Mouse (Mus musculus): Measurements from ENCODE around the gene Acp7. TPM values are rescaled to one million over a fixed set of nuclear protein-coding genes. Genes with fewer than 3 reads are reported as not detected.
A peak's percentile ranks its signal among the peaks of the same experiment; 100 is the strongest.
"Not testable (repeated sequence)": the region's sequence is repeated elsewhere in the genome, so short reads cannot be mapped to it uniquely, and the experiment has no call there.

Gene Acp7
- total and polyA plus RNA-seq, 3 experiments = not detected

DNA sequence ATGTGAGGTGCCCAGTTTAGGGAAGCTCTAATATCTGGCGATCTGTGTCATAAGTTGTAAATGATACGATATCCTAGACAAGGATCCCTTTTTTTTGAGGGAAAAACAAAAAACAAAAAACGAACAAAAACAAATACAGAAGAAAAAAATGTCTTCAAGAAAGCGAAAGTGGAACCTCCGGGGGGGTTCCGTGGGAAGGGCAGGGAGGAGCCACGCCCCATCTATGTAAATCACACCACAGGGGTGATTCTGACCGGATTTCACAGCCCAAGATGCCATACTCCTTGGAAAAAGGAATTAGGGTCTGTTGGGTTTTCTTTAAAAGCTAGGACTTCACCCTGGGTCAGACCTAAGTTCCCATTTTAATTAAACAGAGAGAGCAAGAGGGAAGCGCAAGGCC lies 43.9 kb upstream of the Acp7 start (continued):
- TF ChIP-seq HCFC1 (IDR thresholded peaks at IDR 0.05; ENCODE audit: low read depth, low read length) = peak; percentile 53; the same call in 1 of the 2 replicates

DNA sequence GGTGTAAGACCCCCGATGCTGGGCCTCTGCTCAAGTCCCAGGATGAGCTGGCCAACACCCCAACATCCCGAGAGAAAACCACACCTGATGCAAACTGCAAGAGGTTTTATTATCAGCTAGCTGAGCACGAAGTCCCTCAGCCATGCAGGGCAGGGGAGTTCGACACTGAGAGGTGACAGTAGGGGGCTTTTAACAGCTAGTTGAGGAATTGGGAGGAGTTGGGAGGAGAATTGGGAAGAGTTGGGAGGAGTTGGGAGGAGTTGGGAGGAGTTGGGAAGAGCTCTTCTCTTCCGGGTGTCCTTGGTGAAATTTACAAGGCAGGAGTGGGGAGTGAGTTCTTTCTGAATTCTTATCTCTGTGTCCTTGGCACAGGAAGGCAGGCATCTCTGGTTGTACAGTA lies 41.7 kb upstream of the Acp7 start:
- not testable (repeated sequence) for H3K4me1 ChIP-seq (ENCODE audit: control insufficient read depth in 1 of 2, insufficient read depth in 2 of 2, low read length in 2 of 2); H3K27me3 ChIP-seq (ENCODE audit: control insufficient read depth in 1 of 2, insufficient read depth in 2 of 2, low read length in 2 of 2); H3K27ac ChIP-seq (ENCODE audit: control insufficient read depth, low read depth, low read length); H3K4me3 ChIP-seq (ENCODE audit: control insufficient read depth in 1 of 2, insufficient read depth in 1 of 2, low read depth in 2 of 2, low read length in 2 of 2); H3K79me2 ChIP-seq (ENCODE audit: control insufficient read depth, insufficient read depth, low read length, poor library complexity); DNase-seq (ENCODE audit: low read depth, low spot score); H3K36me3 ChIP-seq (ENCODE audit: control insufficient read depth in 1 of 2, insufficient read depth in 2 of 2, low read length in 2 of 2); H3K9ac ChIP-seq (ENCODE audit: control insufficient read depth, low read depth, low read length, poor library complexity, severe bottlenecking); H3K9me3 ChIP-seq (replicated peaks; ENCODE audit: insufficient read depth, low read length)

DNA sequence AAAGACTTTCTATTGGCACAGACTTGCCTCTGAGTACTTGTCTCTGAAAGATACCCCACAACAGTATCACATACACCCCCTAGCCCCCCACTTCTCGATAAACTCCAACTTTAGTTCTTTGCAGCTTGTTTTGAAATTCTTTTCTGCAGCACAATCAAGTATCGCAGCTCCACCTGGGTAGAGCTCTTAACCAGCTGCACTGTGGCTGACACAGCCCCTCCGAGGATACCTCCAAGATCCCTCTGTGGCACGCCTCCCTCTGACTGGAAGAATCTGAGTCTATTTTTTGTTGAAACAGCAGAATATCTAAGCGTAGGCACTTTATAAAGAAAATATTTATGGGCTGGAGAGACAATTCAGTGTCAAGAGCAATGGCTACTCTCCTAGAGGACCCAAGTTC lies 41.1 kb upstream of the Acp7 start:
- Histone ChIP-seq H3K36me3 (ENCODE audit: control insufficient read depth in 1 of 2, insufficient read depth in 2 of 2, low read length in 2 of 2) (peaks cover 0 to 2% of the 10 kb centered on the region in 2 experiments; a peak in 1 of 4 replicates), H3K27me3 (ENCODE audit: control insufficient read depth in 1 of 2, insufficient read depth in 2 of 2, low read length in 2 of 2) (no peaks in the 10 kb centered on the region), H3K9ac (ENCODE audit: control insufficient read depth, low read depth, low read length, poor library complexity, severe bottlenecking) (no peak overlapping the region), H3K4me1 (ENCODE audit: control insufficient read depth in 1 of 2, insufficient read depth in 2 of 2, low read length in 2 of 2) (peaks cover 0 to 9% of the 10 kb centered on the region in 2 experiments; a peak in 3 of 4 replicates), H3K27ac (ENCODE audit: control insufficient read depth, low read depth, low read length) (no peak overlapping the region), H3K4me3 (ENCODE audit: control insufficient read depth in 1 of 2, insufficient read depth in 1 of 2, low read depth in 2 of 2, low read length in 2 of 2) (no peak overlapping the region), H3K9me3 (replicated peaks; ENCODE audit: insufficient read depth, low read length) (no peaks in the 10 kb centered on the region), H3K79me2 (ENCODE audit: control insufficient read depth, insufficient read depth, low read length, poor library complexity) (no peaks in the 10 kb centered on the region)
- DNase-seq (ENCODE audit: low read depth, low spot score) = no peak
- no peak for TF ChIP-seq SIN3A (IDR thresholded peaks at IDR 0.05; ENCODE audit: low read length)
- TF ChIP-seq POLR2AphosphoS5 (IDR thresholded peaks at IDR 0.05; ENCODE audit: borderline replicate concordance, low read depth, low read length) = no peak
- no peak for TF ChIP-seq UBTF (IDR thresholded peaks at IDR 0.05; ENCODE audit: borderline replicate concordance, insufficient read depth, low read depth, low read length)
- TF ChIP-seq MYB (IDR thresholded peaks at IDR 0.05; ENCODE audit: low read depth, low read length) = no peak
- no peak for TF ChIP-seq BHLHE40 (IDR thresholded peaks at IDR 0.05; ENCODE audit: borderline replicate concordance, low read depth, low read length)
- no peak for TF ChIP-seq MAX (IDR thresholded peaks at IDR 0.05; ENCODE audit: low read length)
- no peak for TF ChIP-seq SMC3 (IDR thresholded peaks at IDR 0.05; ENCODE audit: low read depth, low read length)
- no peak for TF ChIP-seq NELFE (IDR thresholded peaks at IDR 0.05; ENCODE audit: low read depth, low read length)
- TF ChIP-seq MEF2A (IDR thresholded peaks at IDR 0.05; ENCODE audit: extremely low read depth, insufficient replicate concordance, low read depth, low read length, poor library complexity, severe bottlenecking) = no peak
- TF ChIP-seq NRF1 (IDR thresholded peaks at IDR 0.05; ENCODE audit: insufficient read depth, low read depth, low read length, poor library complexity, severe bottlenecking) = no peak

GRCm38 (mm10) chr7:28671172-28671571 lies 40.0 kb upstream of the Acp7 start:
- peak; percentile 72 for DNase-seq (ENCODE audit: low read depth, low spot score)
- no peak overlapping the region for H3K27ac ChIP-seq (ENCODE audit: control insufficient read depth, low read depth, low read length)

More at GRCm38 (mm10) chr7:28671172-28671571, 40.0 kb upstream of the Acp7 start:
- H3K4me3 ChIP-seq (ENCODE audit: control insufficient read depth in 1 of 2, insufficient read depth in 1 of 2, low read depth in 2 of 2, low read length in 2 of 2) = no peak overlapping the region
- peak overlapping the region; percentile 11; the same call in 1 of the 2 replicates for H3K9ac ChIP-seq (ENCODE audit: control insufficient read depth, low read depth, low read length, poor library complexity, severe bottlenecking)
- TF ChIP-seq JUND (IDR thresholded peaks at IDR 0.05; ENCODE audit: low read depth, low read length) = no peak
- no peak for TF ChIP-seq BHLHE40 (IDR thresholded peaks at IDR 0.05; ENCODE audit: borderline replicate concordance, low read depth, low read length)
- no peak for TF ChIP-seq CTCF (IDR thresholded peaks at IDR 0.05 in 2 of 3, conservative IDR thresholded peaks at IDR 0.05 in 1 of 3; ENCODE audit: control insufficient read depth in 1 of 3, insufficient read depth in 1 of 3, low read depth in 2 of 3, low read length in 3 of 3, poor library complexity in 1 of 3, severe bottlenecking in 1 of 3)
- TF ChIP-seq GATA1 (IDR thresholded peaks at IDR 0.05; ENCODE audit: low read depth, low read length) = no peak
- no peak for TF ChIP-seq ZNF384 (IDR thresholded peaks at IDR 0.05; ENCODE audit: low read depth, low read length)
- 0 out of 4 replicates have a peak, but pooled peaks of 1 of the 2 experiments have one; percentile 28 for TF ChIP-seq POLR2A (IDR thresholded peaks at IDR 0.05; ENCODE audit: control insufficient read depth in 1 of 2, insufficient read depth in 1 of 2, low read depth in 1 of 2, low read length in 2 of 2, poor library complexity in 1 of 2)
- TF ChIP-seq ZKSCAN1 (IDR thresholded peaks at IDR 0.05; ENCODE audit: low read depth, low read length) = no peak
- peak; percentile 24; the same call in 1 of the 2 replicates for TF ChIP-seq ELF1 (IDR thresholded peaks at IDR 0.05; ENCODE audit: low read depth, low read length)
- TF ChIP-seq ETS1 (IDR thresholded peaks at IDR 0.05; ENCODE audit: low read depth, low read length) = 0 out of 2 replicates have a peak, but pooled peaks have one; percentile 39
- peaks cover 0 to 3% of the 10 kb centered on the region in 2 experiments; a peak in 2 of 4 replicates for H3K4me1 ChIP-seq (ENCODE audit: control insufficient read depth in 1 of 2, insufficient read depth in 2 of 2, low read length in 2 of 2)
- peaks cover 0 to 2% of the 10 kb centered on the region in 2 experiments; a peak in 1 of 4 replicates for H3K36me3 ChIP-seq (ENCODE audit: control insufficient read depth in 1 of 2, insufficient read depth in 2 of 2, low read length in 2 of 2)
- H3K79me2 ChIP-seq (ENCODE audit: control insufficient read depth, insufficient read depth, low read length, poor library complexity) = no peaks in the 10 kb centered on the region
- no peaks in the 10 kb centered on the region for H3K9me3 ChIP-seq (replicated peaks; ENCODE audit: insufficient read depth, low read length)
- no peaks in the 10 kb centered on the region for H3K27me3 ChIP-seq (ENCODE audit: control insufficient read depth in 1 of 2, insufficient read depth in 2 of 2, low read length in 2 of 2)
